Mouse (Mus musculus) stomach, embryonic 15.5 days (tissue): ENCODE results near the gene Ndufa10. TPM values are rescaled to one million over a fixed set of nuclear protein-coding genes. Genes with fewer than 3 reads are reported as not detected.

Experiments used
- ATAC-seq: fragments of 200-750 bp; cut with Nextera tagmentation; 2 replicates; pipeline ENCODE4 v1.8.0; 2017; ENCODE audit warnings: low read depth, moderate number of reproducible peaks, moderate TSS enrichment; ENCODE audit not compliant: insufficient read depth, low FRiP score
- H3K27ac ChIP-seq: fragments of 300-500 bp; sonication (generic); 2 replicates; pipeline ENCODE4 v1.5.1; 2015; ENCODE audit warnings: mild to moderate bottlenecking, inconsistent platforms
- H3K27me3 ChIP-seq: fragments of 300-500 bp; sonication (generic); replicated peaks from 2 replicates; pipeline ENCODE4 v1.6.1; 2015; ENCODE audit warnings: inconsistent platforms
- H3K36me3 ChIP-seq: fragments of 300-500 bp; sonication (generic); 2 replicates; pipeline ENCODE4 v1.6.1; 2015; ENCODE audit warnings: inconsistent platforms
- H3K4me1 ChIP-seq: fragments of 300-500 bp; sonication (generic); 2 replicates; pipeline ENCODE4 v1.6.1; 2015; ENCODE audit warnings: inconsistent platforms
- H3K4me2 ChIP-seq: fragments of 300-500 bp; sonication (generic); 2 replicates; pipeline ENCODE4 v1.6.1; 2015; ENCODE audit warnings: mild to moderate bottlenecking, inconsistent platforms
- H3K4me3 ChIP-seq: fragments of 300-500 bp; sonication (generic); replicated peaks from 2 replicates; pipeline ENCODE4 v1.5.1; 2015; ENCODE audit warnings: inconsistent platforms
- H3K9ac ChIP-seq: fragments of 300-500 bp; sonication (generic); 2 replicates; pipeline ENCODE4 v1.6.1; 2015; ENCODE audit warnings: inconsistent platforms
- H3K9me3 ChIP-seq: fragments of 300-500 bp; sonication (generic); 2 replicates; pipeline ENCODE4 v1.6.1; 2016; ENCODE audit warnings: inconsistent platforms
- WGBS: fragments of 180-500 bp; shearing (Covaris S2); methylation state at CpG from one replicate; pipeline ENCODE4 v1.1.7; 2015; 5-methylcytosine and 5-hydroxymethylcytosine counted together
- polyA plus RNA-seq: library from polyadenylated mRNA; unstranded; fragments of >200 nt; fragmentation: Nextera tagmentation; extraction: Ambion mirVana; gene quantifications from 2 replicates; pipeline ENCODE4 v1.2.1, GENCODE M21; 2015

The Ndufa10 gene
- polyA plus RNA-seq, 1 experiment from 2014 or later = 253 TPM

- no peak overlapping the region for H3K4me3 ChIP-seq
- H3K27ac ChIP-seq = no peak overlapping the region
- H3K27me3 ChIP-seq = no peaks in the 10 kb centered on the region
- H3K36me3 ChIP-seq = peaks cover 38% of the 10 kb centered on the region
- H3K4me1 ChIP-seq = no peaks in the 10 kb centered on the region
- H3K4me2 ChIP-seq = no peak overlapping the region
- ATAC-seq = no peak
- H3K9ac ChIP-seq = no peak overlapping the region
- WGBS = 74% methylated on average over 8 of the region's 8 CpGs
- H3K9me3 ChIP-seq = no peaks in the 10 kb centered on the region
Measured at GRCm38 (mm10) chr1:92453751-92454445, 19.8 kb downstream of the Ndufa10 start.

- Histone ChIP-seq H3K27me3 (no peaks in the 10 kb centered on the region), H3K4me3 (no peak overlapping the region), H3K27ac (no peak overlapping the region), H3K4me2 (no peak overlapping the region), H3K9ac (no peak overlapping the region), H3K4me1 (no peaks in the 10 kb centered on the region), H3K36me3 (peaks cover 25% of the 10 kb centered on the region), H3K9me3 (no peaks in the 10 kb centered on the region)
- 73% methylated on average over 3 of the region's 3 CpGs for WGBS
- no peak for ATAC-seq
Measured at GRCm38 (mm10) chr1:92448293-92448692, 25.4 kb downstream of the Ndufa10 start.

DNA sequence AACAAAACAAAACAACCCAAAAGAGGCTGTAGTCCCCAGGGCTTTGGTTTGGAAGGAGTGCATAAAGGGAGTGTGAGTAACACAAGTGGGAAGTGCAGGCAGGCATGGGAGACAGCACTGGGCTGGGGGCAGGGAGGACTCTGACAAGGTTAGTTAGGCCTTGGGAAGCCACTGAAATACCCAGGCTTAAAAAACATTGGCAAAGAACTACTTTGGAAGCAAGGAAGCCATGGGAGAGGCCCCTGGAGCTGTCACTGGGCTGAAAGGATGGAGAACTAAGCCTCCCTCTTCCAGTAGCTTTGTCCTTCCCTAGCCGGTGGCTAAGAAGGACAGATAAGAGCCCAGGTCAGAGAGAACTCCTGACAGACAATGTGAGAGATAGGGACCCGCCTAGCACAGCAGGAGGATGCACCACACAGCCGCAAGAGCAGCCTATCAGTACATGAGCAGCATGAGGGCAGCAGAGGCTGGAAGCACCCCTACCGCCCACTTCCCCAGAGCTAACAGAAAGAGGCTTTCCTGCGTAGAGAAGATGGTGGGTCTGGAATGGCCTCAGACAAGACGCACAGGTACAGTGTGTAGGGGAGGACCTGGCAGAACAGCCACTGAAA, 32.1 kb downstream of the Ndufa10 start:
- no peak overlapping the region for H3K9ac ChIP-seq
- no peak overlapping the region for H3K4me2 ChIP-seq
- no peaks in the 10 kb centered on the region for H3K9me3 ChIP-seq
- H3K27me3 ChIP-seq = no peaks in the 10 kb centered on the region
- peaks cover 22% of the 10 kb centered on the region for H3K36me3 ChIP-seq
- H3K4me3 ChIP-seq = no peak overlapping the region
- H3K4me1 ChIP-seq = peaks cover 15% of the 10 kb centered on the region; the same call in 1 of the 2 replicates
- H3K27ac ChIP-seq = no peak overlapping the region
- WGBS = 79% methylated on average over 6 of the region's 6 CpGs
- ATAC-seq = no peak; the same call in 1 of the 2 replicates

- H3K27me3 ChIP-seq = no peaks in the 10 kb centered on the region
- no peak overlapping the region for H3K4me3 ChIP-seq
- no peaks in the 10 kb centered on the region for H3K9me3 ChIP-seq
- no peak overlapping the region for H3K4me2 ChIP-seq
- ATAC-seq = no peak
- WGBS = 89% methylated on average over 9 of the region's 9 CpGs
- H3K9ac ChIP-seq = no peak overlapping the region
- H3K27ac ChIP-seq = no peak overlapping the region
- peaks cover 15% of the 10 kb centered on the region; the same call in 1 of the 2 replicates for H3K4me1 ChIP-seq
- peaks cover 22% of the 10 kb centered on the region for H3K36me3 ChIP-seq
Measured at GRCm38 (mm10) chr1:92440066-92440750, 33.5 kb downstream of the Ndufa10 start.

- Histone ChIP-seq H3K36me3 (peaks cover 22% of the 10 kb centered on the region), H3K27me3 (no peaks in the 10 kb centered on the region), H3K4me2 (no peak overlapping the region), H3K9ac (no peak overlapping the region), H3K9me3 (no peaks in the 10 kb centered on the region), H3K4me1 (peaks cover 15% of the 10 kb centered on the region; the same call in 1 of the 2 replicates), H3K4me3 (no peak overlapping the region), H3K27ac (no peak overlapping the region)
- ATAC-seq = peak; percentile 14; the same call in 1 of the 2 replicates
- 31% methylated on average over 9 of the region's 9 CpGs for WGBS
Measured at GRCm38 (mm10) chr1:92437678-92438271, 35.9 kb downstream of the Ndufa10 start.

GRCm38 (mm10) chr1:92436831-92437321, 36.8 kb downstream of the Ndufa10 start:
- Histone ChIP-seq H3K36me3 (peaks cover 13% of the 10 kb centered on the region), H3K9me3 (no peaks in the 10 kb centered on the region), H3K27ac (no peak overlapping the region), H3K9ac (no peak overlapping the region), H3K4me1 (peaks cover 15% of the 10 kb centered on the region; the same call in 1 of the 2 replicates), H3K4me3 (no peak overlapping the region), H3K4me2 (no peak overlapping the region), H3K27me3 (no peaks in the 10 kb centered on the region)
- no peak for ATAC-seq
- 50% methylated on average over 4 of the region's 4 CpGs for WGBS

DNA sequence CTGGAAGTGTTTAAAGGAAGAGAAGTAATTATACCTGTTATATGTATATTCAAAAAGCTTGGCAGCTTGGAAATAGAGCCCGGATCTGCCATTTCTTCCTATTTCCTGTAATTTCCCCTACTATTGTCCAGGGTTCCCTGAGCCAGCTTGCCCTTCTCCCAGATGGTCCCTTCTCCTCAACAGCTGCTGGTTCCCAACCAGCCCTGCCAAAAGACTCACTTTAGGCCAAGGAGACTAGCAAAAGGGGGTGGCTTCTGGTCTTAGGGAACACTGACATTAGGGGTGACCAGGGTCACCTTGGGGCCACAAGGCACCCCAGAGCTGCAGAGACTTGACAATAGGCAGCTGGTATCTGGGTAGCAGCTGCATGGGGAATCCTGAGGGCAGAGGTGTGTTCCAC, 38.7 kb downstream of the Ndufa10 start:
- Histone ChIP-seq H3K27ac (no peak overlapping the region), H3K4me1 (peaks cover 15% of the 10 kb centered on the region; the same call in 1 of the 2 replicates), H3K36me3 (0 out of 2 replicates have a peak, but pooled peaks cover 8% of the 10 kb centered on the region), H3K27me3 (no peaks in the 10 kb centered on the region), H3K4me3 (no peak overlapping the region), H3K9ac (no peak overlapping the region), H3K9me3 (no peaks in the 10 kb centered on the region), H3K4me2 (no peak overlapping the region)
- no peak for ATAC-seq
- WGBS = 65% methylated on average over 1 of the region's 1 CpGs

GRCm38 (mm10) chr1:92432791-92433190, 40.9 kb downstream of the Ndufa10 start:
- 70% methylated on average over 9 of the region's 9 CpGs for WGBS
- no peak overlapping the region for H3K9ac ChIP-seq
- no peak for ATAC-seq
- no peak overlapping the region for H3K27ac ChIP-seq
- H3K9me3 ChIP-seq = no peaks in the 10 kb centered on the region
- H3K36me3 ChIP-seq = no peaks in the 10 kb centered on the region
- no peak overlapping the region for H3K4me2 ChIP-seq
- H3K4me1 ChIP-seq = 0 out of 2 replicates have a peak, but pooled peaks cover 6% of the 10 kb centered on the region
- H3K27me3 ChIP-seq = no peaks in the 10 kb centered on the region
- H3K4me3 ChIP-seq = no peak overlapping the region

- Histone ChIP-seq H3K4me2 (no peak overlapping the region), H3K4me1 (0 out of 2 replicates have a peak, but pooled peaks cover 2% of the 10 kb centered on the region), H3K9ac (no peak overlapping the region), H3K9me3 (no peaks in the 10 kb centered on the region), H3K4me3 (no peak overlapping the region), H3K27me3 (no peaks in the 10 kb centered on the region), H3K27ac (no peak overlapping the region), H3K36me3 (no peaks in the 10 kb centered on the region)
- WGBS = 54% methylated on average over 4 of the region's 4 CpGs
- no peak for ATAC-seq
Measured at GRCm38 (mm10) chr1:92432098-92432497, 41.6 kb downstream of the Ndufa10 start.

DNA sequence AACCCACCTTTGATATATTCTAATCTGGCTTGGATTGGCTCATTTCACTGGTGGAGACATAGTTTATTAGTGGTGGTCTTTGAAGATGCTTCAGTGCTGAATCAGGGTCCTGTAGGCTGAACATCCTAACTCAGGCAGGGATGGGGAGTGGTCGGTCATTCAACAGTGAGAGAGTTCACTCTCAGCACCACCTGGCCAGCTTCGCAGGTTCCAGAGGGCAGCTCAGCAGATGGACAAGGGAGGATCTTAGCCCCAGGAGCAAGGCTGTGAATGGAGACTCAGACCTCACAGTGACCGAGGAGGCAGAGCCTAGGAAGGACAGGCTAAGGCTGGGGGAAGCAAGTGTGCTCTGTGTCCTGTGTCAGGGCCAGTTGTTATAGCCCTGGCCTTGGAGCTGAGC, 42.2 kb downstream of the Ndufa10 start:
- no peaks in the 10 kb centered on the region for H3K9me3 ChIP-seq
- no peak for ATAC-seq
- no peaks in the 10 kb centered on the region for H3K27me3 ChIP-seq
- H3K27ac ChIP-seq = no peak overlapping the region
- H3K4me3 ChIP-seq = no peak overlapping the region
- no peak overlapping the region for H3K4me2 ChIP-seq
- no peaks in the 10 kb centered on the region for H3K36me3 ChIP-seq
- H3K4me1 ChIP-seq = no peaks in the 10 kb centered on the region
- 78% methylated on average over 3 of the region's 3 CpGs for WGBS
- H3K9ac ChIP-seq = no peak overlapping the region

GRCm38 (mm10) chr1:92430991-92431390, 42.7 kb downstream of the Ndufa10 start:
- Histone ChIP-seq H3K27me3 (no peaks in the 10 kb centered on the region), H3K27ac (no peak overlapping the region), H3K9ac (no peak overlapping the region), H3K4me1 (no peaks in the 10 kb centered on the region), H3K9me3 (no peaks in the 10 kb centered on the region), H3K36me3 (no peaks in the 10 kb centered on the region), H3K4me3 (no peak overlapping the region), H3K4me2 (no peak overlapping the region)
- 94% methylated on average over 1 of the region's 1 CpGs for WGBS
- ATAC-seq = no peak
